Mouse (Mus musculus) limb, embryonic 14.5 days (tissue): ENCODE measurements around the gene Wwc2. TPM values are rescaled to one million over a fixed set of nuclear protein-coding genes. Genes with fewer than 3 reads are reported as not detected.

Experiments
- ATAC-seq: fragments of 200-750 bp; cut with Nextera tagmentation; 2 replicates; pipeline ENCODE4 v1.8.0; 2017; ENCODE audit warnings: low read depth, moderate number of reproducible peaks, moderate TSS enrichment; ENCODE audit not compliant: low FRiP score
- DNase-seq: peaks from one replicate; pipeline ENCODE4 v3.0.0-alpha.2; 2015; ENCODE audit warnings: low spot score
- H3K27ac ChIP-seq: fragments of 300-500 bp; sonication (generic); replicated peaks from 2 replicates; pipeline ENCODE4 v1.5.1; 2014; ENCODE audit warnings: low read depth, mild to moderate bottlenecking, low read length, moderate library complexity, mixed read lengths
- H3K27me3 ChIP-seq: fragments of 300-500 bp; sonication (generic); 2 replicates; pipeline ENCODE4 v1.6.1; 2014; ENCODE audit warnings: low read length, mixed read lengths; ENCODE audit not compliant: control insufficient read depth, insufficient read depth
- H3K36me3 ChIP-seq: fragments of 300-500 bp; sonication (generic); 2 replicates; pipeline ENCODE4 v1.6.1; 2014; ENCODE audit warnings: mild to moderate bottlenecking, low read length, moderate library complexity, mixed read lengths; ENCODE audit not compliant: control insufficient read depth, insufficient read depth
- H3K4me1 ChIP-seq: fragments of 300-500 bp; sonication (generic); 2 replicates; pipeline ENCODE4 v1.6.1; 2014; ENCODE audit warnings: antibody characterized with exemption, low read length, mixed read lengths; ENCODE audit not compliant: control insufficient read depth, insufficient read depth
- H3K4me2 ChIP-seq: fragments of 300-500 bp; sonication (generic); replicated peaks from 2 replicates; pipeline ENCODE4 v1.6.1; 2014; ENCODE audit warnings: low read depth, mild to moderate bottlenecking, low read length, moderate library complexity; ENCODE audit not compliant: severe bottlenecking
- H3K4me3 ChIP-seq: fragments of 300-500 bp; sonication (generic); replicated peaks from 2 replicates; pipeline ENCODE4 v1.5.1; 2014; ENCODE audit warnings: low read length
- H3K9ac ChIP-seq: fragments of 300-500 bp; sonication (generic); 2 replicates; pipeline ENCODE4 v1.6.1; 2014; ENCODE audit warnings: mild to moderate bottlenecking, low read depth, low read length, moderate library complexity; ENCODE audit not compliant: severe bottlenecking
- H3K9me3 ChIP-seq: fragments of 300-500 bp; sonication (generic); 2 replicates; pipeline ENCODE4 v1.6.1; 2016; ENCODE audit warnings: low read length; ENCODE audit not compliant: control insufficient read depth
- POLR2A ChIP-seq: fragments of 200-500 bp; IDR thresholded peaks from 2 replicates; pipeline ENCODE4 v1.8.0; 2012; ENCODE audit warnings: inconsistent platforms, mild to moderate bottlenecking, moderate library complexity, borderline replicate concordance; ENCODE audit not compliant: insufficient read depth, insufficient read length; ENCODE audit errors: extremely low read depth
- WGBS: fragments of 180-500 bp; shearing (Covaris S2); extraction: QIAGEN DNeasy Blood & Tissue Kit; methylation state at CpG from one replicate; pipeline ENCODE4 v1.1.7; 2014; 5-methylcytosine and 5-hydroxymethylcytosine counted together
- polyA plus RNA-seq, 2 experiments: library from polyadenylated mRNA; depleted of rRNA in 1 of 2; stranded (reverse) in 1 of 2; unstranded in 1 of 2; fragments of >200 nt; fragmentation: Nextera tagmentation in 1 of 2; extraction: Ambion mirVana in 1 of 2; gene quantifications; 2 replicates each; pipeline versions ENCODE4 v1.2.1 to v1.2.3; 2012 to 2014

The Wwc2 gene
- polyA plus RNA-seq, 2 experiments: 10.9 to 13.5 TPM

DNA sequence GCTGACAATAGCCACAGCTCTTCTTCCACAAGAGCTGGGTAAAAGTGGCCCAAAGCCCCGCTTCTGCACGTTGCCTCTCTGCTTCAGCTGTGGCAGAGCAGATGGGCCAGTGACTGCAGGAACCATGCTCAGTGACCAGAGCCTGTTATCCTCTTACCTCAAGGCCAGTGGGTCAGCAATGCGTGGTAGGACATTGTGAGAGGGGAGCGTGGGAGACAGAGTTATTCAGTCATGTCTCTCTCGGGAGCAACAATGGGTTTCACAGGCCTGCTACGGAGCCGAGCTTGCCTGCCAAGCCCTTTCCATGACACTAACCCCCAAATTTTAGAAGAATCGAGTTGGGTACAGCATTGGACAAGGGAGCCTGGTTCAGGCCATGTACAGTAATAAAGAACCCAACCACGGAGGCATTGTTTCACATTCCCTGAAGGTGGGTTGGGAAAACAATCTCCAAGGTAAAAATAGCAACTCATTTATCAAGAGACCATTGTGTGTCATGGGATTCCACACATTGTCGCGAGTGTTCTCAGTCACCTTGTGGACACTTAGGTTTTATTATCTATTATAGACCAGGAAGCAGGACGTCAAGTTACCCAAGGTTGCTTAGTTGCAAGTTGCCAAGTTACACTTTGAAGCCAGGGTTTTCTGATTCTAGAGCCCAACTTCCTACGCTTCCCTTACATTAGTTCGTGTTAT, 180.6 kb downstream of the Wwc2 start:
- H3K4me1 ChIP-seq: 0 out of 2 replicates have a peak, but pooled peaks cover 3% of the 10 kb centered on the region
- WGBS: 83% methylated on average over 14 of the region's 14 CpGs
- no peaks in the 10 kb centered on the region for H3K36me3 ChIP-seq
- H3K27ac ChIP-seq: no peak overlapping the region
- H3K27me3 ChIP-seq: no peaks in the 10 kb centered on the region
- H3K4me2 ChIP-seq: no peak overlapping the region
- H3K4me3 ChIP-seq: no peak overlapping the region
- no peaks in the 10 kb centered on the region for H3K9me3 ChIP-seq
- no peak overlapping the region for H3K9ac ChIP-seq
- ATAC-seq (no peak), DNase-seq (no peak)
- no peak for TF ChIP-seq POLR2A

DNA sequence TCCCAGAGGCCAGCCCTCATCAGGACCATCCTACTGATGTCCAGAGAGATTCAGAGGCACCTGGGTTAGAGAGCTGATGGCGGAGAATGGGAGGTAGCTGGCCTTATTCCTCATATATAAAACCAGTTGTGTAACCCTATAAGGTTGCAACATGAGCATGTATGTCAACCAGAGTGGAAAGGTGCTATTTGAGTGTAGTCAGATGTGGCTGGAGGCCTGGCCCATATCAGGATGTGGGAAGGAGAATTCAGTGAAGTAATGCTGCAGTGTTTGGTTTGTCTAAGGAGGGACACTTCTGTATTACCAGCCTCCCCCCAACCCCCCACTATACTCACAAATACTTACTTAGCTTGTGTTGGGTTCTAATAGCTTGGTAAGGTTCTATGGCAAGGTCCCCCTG, 186.5 kb downstream of the Wwc2 start:
- TF ChIP-seq POLR2A: no peak
- no peaks in the 10 kb centered on the region for H3K9me3 ChIP-seq
- no peak overlapping the region for H3K4me2 ChIP-seq
- WGBS: 93% methylated on average over 1 of the region's 1 CpGs
- H3K9ac ChIP-seq: no peak overlapping the region
- H3K4me1 ChIP-seq: no peaks in the 10 kb centered on the region
- DNase-seq (no peak), ATAC-seq (no peak)
- H3K36me3 ChIP-seq: no peaks in the 10 kb centered on the region
- no peaks in the 10 kb centered on the region for H3K27me3 ChIP-seq
- H3K4me3 ChIP-seq: no peak overlapping the region
- H3K27ac ChIP-seq: no peak overlapping the region

DNA sequence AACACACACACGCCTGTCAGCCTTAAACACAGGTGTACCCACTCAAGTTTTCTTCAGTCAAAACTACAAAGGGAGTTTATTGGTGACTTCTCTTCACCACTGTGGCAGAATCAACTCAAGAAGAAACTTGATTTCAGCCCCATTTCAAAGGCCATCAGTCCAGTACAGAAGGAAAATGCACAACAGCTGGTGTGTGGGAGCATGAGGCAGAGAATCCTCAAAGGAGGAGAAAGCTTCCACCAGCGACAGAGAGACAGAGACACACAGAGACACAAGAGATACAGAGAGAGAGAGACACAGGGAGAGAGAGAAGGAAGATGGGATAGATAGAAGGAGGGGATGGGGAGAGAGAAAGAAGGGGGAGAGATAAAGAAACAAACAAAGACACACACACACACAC, 188.4 kb downstream of the Wwc2 start:
- no peaks in the 10 kb centered on the region for H3K27me3 ChIP-seq
- no peak overlapping the region for H3K9ac ChIP-seq
- H3K4me3 ChIP-seq: no peak overlapping the region
- ATAC-seq (no peak), DNase-seq (no peak)
- H3K36me3 ChIP-seq: no peaks in the 10 kb centered on the region
- H3K4me1 ChIP-seq: no peaks in the 10 kb centered on the region
- H3K27ac ChIP-seq: no peak overlapping the region
- 87% methylated on average over 2 of the region's 2 CpGs for WGBS
- no peak overlapping the region for H3K4me2 ChIP-seq
- H3K9me3 ChIP-seq: no peaks in the 10 kb centered on the region
- TF ChIP-seq POLR2A: no peak

DNA sequence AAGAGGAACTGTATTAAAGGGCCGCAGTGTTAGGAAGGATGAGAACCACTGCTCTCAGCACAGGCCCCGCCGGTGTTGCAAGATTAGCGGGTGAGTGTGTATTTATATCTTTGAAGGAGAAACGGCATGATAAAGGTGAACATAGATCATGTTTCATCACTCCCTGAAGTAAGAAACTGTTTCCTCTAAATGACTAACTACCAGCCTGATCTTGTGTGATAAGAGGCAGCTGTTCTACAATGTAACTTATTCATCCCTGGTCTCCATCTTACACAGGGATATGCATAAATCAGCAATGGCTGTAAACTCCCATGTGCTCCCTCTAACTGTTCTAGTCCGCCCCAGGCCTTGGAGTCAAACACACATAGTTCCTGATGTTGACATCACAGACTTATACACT, 191.3 kb downstream of the Wwc2 start:
- H3K9ac ChIP-seq: no peak overlapping the region
- H3K4me1 ChIP-seq: no peaks in the 10 kb centered on the region
- H3K27ac ChIP-seq: no peak overlapping the region
- DNase-seq (no peak), ATAC-seq (no peak)
- H3K27me3 ChIP-seq: no peaks in the 10 kb centered on the region
- H3K4me3 ChIP-seq: no peak overlapping the region
- no peaks in the 10 kb centered on the region for H3K9me3 ChIP-seq
- no peak overlapping the region for H3K4me2 ChIP-seq
- H3K36me3 ChIP-seq: no peaks in the 10 kb centered on the region
- TF ChIP-seq POLR2A: no peak
- WGBS: 79% methylated on average over 6 of the region's 6 CpGs

DNA sequence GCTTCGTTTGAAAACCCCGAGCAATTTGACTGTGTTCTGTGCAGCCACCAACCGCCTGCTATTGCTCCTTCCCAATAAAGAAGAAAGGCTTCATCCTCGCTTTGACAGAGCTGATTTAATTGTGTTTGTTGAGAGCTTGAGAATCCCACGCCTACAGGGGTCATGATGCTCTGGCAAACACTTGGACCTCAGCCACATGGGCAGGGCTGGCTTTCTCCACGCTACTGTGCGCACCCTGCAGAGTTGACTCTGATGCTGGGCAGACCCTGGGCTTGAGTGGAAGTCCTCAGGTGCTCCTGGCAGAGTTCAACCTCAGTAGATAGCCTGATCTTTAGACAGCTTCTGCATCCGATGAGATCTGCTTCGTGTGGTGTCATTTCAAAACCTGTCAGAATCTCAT, 198.7 kb downstream of the Wwc2 start:
- no peak for TF ChIP-seq POLR2A
- Histone ChIP-seq H3K36me3 (no peaks in the 10 kb centered on the region), H3K4me1 (no peaks in the 10 kb centered on the region), H3K9ac (no peak overlapping the region), H3K9me3 (no peaks in the 10 kb centered on the region), H3K27ac (no peak overlapping the region), H3K4me2 (no peak overlapping the region), H3K27me3 (no peaks in the 10 kb centered on the region), H3K4me3 (no peak overlapping the region)
- 53% methylated on average over 9 of the region's 9 CpGs for WGBS
- DNase-seq (no peak), ATAC-seq (no peak)
